Mouse (Mus musculus): ENCODE results near the gene 4930579F01Rik.

DNA sequence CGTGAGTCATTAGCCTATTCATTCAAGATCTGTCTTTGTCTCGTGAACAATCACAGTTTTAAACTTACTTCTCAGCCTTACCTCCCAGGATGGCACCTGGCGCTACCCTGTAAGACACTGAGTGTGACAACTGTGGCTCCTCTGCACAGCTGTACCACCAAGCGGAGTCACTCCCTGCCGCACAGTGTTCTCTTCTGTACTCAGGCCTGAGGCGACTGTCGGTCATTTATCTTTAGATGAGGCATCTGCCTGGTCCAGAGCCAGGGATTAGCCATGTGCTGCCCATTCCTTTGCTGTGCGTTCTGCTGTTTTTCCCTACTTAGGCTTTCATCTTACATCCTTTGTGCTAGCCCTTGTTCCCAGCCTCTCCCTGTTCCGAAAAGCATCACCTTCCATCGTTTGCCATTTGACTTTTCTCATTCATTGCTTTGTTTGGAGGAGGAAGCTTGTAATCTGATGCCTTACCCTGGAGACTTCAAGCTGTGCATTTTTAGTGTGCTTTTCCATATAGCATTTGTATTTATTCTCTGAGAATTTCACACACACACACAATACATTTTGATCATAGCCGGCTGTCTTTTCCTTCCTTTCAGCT, 21.9 kb upstream of the 4930579F01Rik start:
- no peak for TF ChIP-seq POLR2A (IDR thresholded peaks at IDR 0.05; ENCODE audit: low read depth, low read length)
- no peak for TF ChIP-seq CTCF (IDR thresholded peaks at IDR 0.05; ENCODE audit: extremely low read depth, insufficient read length, insufficient replicate concordance, low read depth, low read length)

Data from small intestine, adult 2 months (tissue).